Mouse (Mus musculus) MEL (cell line): ENCODE measurements around the gene Gm8947. TPM values are rescaled to one million over a fixed set of nuclear protein-coding genes. Genes with fewer than 3 reads are reported as not detected.

ENCODE experiments used
- DNase-seq: peaks from one replicate; pipeline ENCODE4 v3.0.0; 2011; ENCODE audit warnings: low read depth, low spot score
- H3K27ac ChIP-seq: 2 replicates; pipeline ENCODE4 v1.5.1; 2012; ENCODE audit warnings: low read depth, mild to moderate bottlenecking, control low read depth, low read length, moderate library complexity; ENCODE audit not compliant: control insufficient read depth
- H3K27me3 ChIP-seq, 2 experiments: fragments of 150-350 bp in 1 of 2; sonication (generic) in 1 of 2; 2 replicates each; pipeline ENCODE4 v1.6.1; 2012; ENCODE audit warnings: low read length in 2 of 2, mild to moderate bottlenecking in 2 of 2, improper control_type of control experiment in 1 of 2, moderate library complexity in 1 of 2; ENCODE audit not compliant: insufficient read depth in 2 of 2, control insufficient read depth in 1 of 2
- H3K36me3 ChIP-seq, 2 experiments: 2 replicates each; pipeline ENCODE4 v1.6.1; 2012 to 2014; ENCODE audit warnings: low read length in 2 of 2, improper control_type of control experiment in 1 of 2, inconsistent platforms in 1 of 2, mild to moderate bottlenecking in 1 of 2; ENCODE audit not compliant: insufficient read depth in 2 of 2, control insufficient read depth in 1 of 2
- H3K4me1 ChIP-seq, 2 experiments: fragments of 150-350 bp in 1 of 2; sonication (generic) in 1 of 2; 2 replicates each; pipeline ENCODE4 v1.6.1; 2012; ENCODE audit warnings: low read length in 2 of 2, improper control_type of control experiment in 1 of 2, mild to moderate bottlenecking in 1 of 2; ENCODE audit not compliant: insufficient read depth in 2 of 2, control insufficient read depth in 1 of 2
- H3K4me3 ChIP-seq, 2 experiments: fragments of 150-350 bp in 1 of 2; sonication (generic) in 1 of 2; 2 replicates each; pipeline ENCODE4 v1.5.1; 2012; ENCODE audit warnings: low read depth in 2 of 2, low read length in 2 of 2, mild to moderate bottlenecking in 2 of 2, moderate library complexity in 2 of 2, control low read depth in 1 of 2, improper control_type of control experiment in 1 of 2; ENCODE audit not compliant: control insufficient read depth in 1 of 2, insufficient read depth in 1 of 2
- H3K79me2 ChIP-seq: 2 replicates; pipeline ENCODE4 v1.6.1; 2012; ENCODE audit warnings: mild to moderate bottlenecking, low read length, moderate library complexity; ENCODE audit not compliant: control insufficient read depth, poor library complexity, insufficient read depth
- H3K9ac ChIP-seq: 2 replicates; pipeline ENCODE4 v1.6.1; 2012; ENCODE audit warnings: low read depth, mild to moderate bottlenecking, control low read depth, low read length, moderate library complexity; ENCODE audit not compliant: control insufficient read depth, poor library complexity, severe bottlenecking
- H3K9me3 ChIP-seq: fragments of 150-350 bp; sonication (generic); replicated peaks from 2 replicates; pipeline ENCODE4 v1.6.1; 2012; ENCODE audit warnings: mild to moderate bottlenecking, low read length, improper control_type of control experiment, moderate library complexity; ENCODE audit not compliant: insufficient read depth
- BHLHE40 ChIP-seq: IDR thresholded peaks from 2 replicates; pipeline ENCODE4 v1.6.1; 2012; ENCODE audit warnings: low read depth, mild to moderate bottlenecking, inconsistent platforms, low read length, improper control_type of control experiment, borderline replicate concordance
- CHD1 ChIP-seq: IDR thresholded peaks from 2 replicates; pipeline ENCODE4 v1.6.1; 2012; ENCODE audit warnings: low read depth, mild to moderate bottlenecking, inconsistent platforms, low read length, improper control_type of control experiment
- CHD2 ChIP-seq: IDR thresholded peaks from 2 replicates; pipeline ENCODE4 v1.6.1; 2011; ENCODE audit warnings: low read length, improper control_type of control experiment
- E2F4 ChIP-seq: IDR thresholded peaks from 2 replicates; pipeline ENCODE4 v1.6.1; 2011; ENCODE audit warnings: low read depth, low read length, improper control_type of control experiment, borderline replicate concordance
- EP300 ChIP-seq, 2 experiments: IDR thresholded peaks; 2 replicates each; pipeline ENCODE4 v1.6.1; 2011; ENCODE audit warnings: improper control_type of control experiment in 2 of 2, low read length in 2 of 2, low read depth in 1 of 2, mild to moderate bottlenecking in 1 of 2
- GATA1 ChIP-seq: IDR thresholded peaks from 2 replicates; pipeline ENCODE4 v1.6.1; 2011; ENCODE audit warnings: low read depth, low read length, improper control_type of control experiment
- JUND ChIP-seq: IDR thresholded peaks from 2 replicates; pipeline ENCODE4 v1.6.1; 2011; ENCODE audit warnings: low read depth, mild to moderate bottlenecking, improper control_type of control experiment, low read length
- KAT2A ChIP-seq: conservative IDR thresholded peaks from 2 replicates; pipeline ENCODE4 v1.6.1; 2012; ENCODE audit warnings: low read depth, low read length, improper control_type of control experiment, inconsistent platforms
- MAFK ChIP-seq: IDR thresholded peaks from 2 replicates; pipeline ENCODE4 v1.6.1; 2011; ENCODE audit warnings: low read depth, mild to moderate bottlenecking, low read length, improper control_type of control experiment, borderline replicate concordance
- MAX ChIP-seq: IDR thresholded peaks from 2 replicates; pipeline ENCODE4 v1.6.1; 2011; ENCODE audit warnings: low read length, improper control_type of control experiment
- MAZ ChIP-seq: IDR thresholded peaks from 2 replicates; pipeline ENCODE4 v1.6.1; 2012; ENCODE audit warnings: low read depth, mild to moderate bottlenecking, inconsistent platforms, low read length, improper control_type of control experiment
- MEF2A ChIP-seq: IDR thresholded peaks from 2 replicates; pipeline ENCODE4 v1.6.1; 2014; ENCODE audit warnings: low read depth, mild to moderate bottlenecking, inconsistent platforms, low read length, improper control_type of control experiment; ENCODE audit not compliant: poor library complexity, insufficient replicate concordance, severe bottlenecking; ENCODE audit errors: extremely low read depth
- MXI1 ChIP-seq: IDR thresholded peaks from 2 replicates; pipeline ENCODE4 v1.6.1; 2011; ENCODE audit warnings: mild to moderate bottlenecking, low read depth, low read length, improper control_type of control experiment
- MYB ChIP-seq: IDR thresholded peaks from 2 replicates; pipeline ENCODE4 v1.6.1; 2011; ENCODE audit warnings: mild to moderate bottlenecking, low read depth, low read length, improper control_type of control experiment
- MYC ChIP-seq: IDR thresholded peaks from 2 replicates; pipeline ENCODE4 v1.6.1; 2011; ENCODE audit warnings: low read depth, mild to moderate bottlenecking, low read length, improper control_type of control experiment, moderate library complexity
- NELFE ChIP-seq: IDR thresholded peaks from 2 replicates; pipeline ENCODE4 v1.6.1; 2011; ENCODE audit warnings: low read depth, low read length, improper control_type of control experiment
- NRF1 ChIP-seq: IDR thresholded peaks from 2 replicates; pipeline ENCODE4 v1.6.1; 2014; ENCODE audit warnings: low read depth, mild to moderate bottlenecking, inconsistent platforms, low read length, improper control_type of control experiment, moderate library complexity; ENCODE audit not compliant: poor library complexity, insufficient read depth, severe bottlenecking
- POLR2A ChIP-seq, 2 experiments: IDR thresholded peaks; 2 replicates each; pipeline ENCODE4 v1.6.1; 2011 to 2012; ENCODE audit warnings: low read length in 2 of 2, mild to moderate bottlenecking in 2 of 2, control low read depth in 1 of 2, improper control_type of control experiment in 1 of 2, low read depth in 1 of 2, moderate library complexity in 1 of 2; ENCODE audit not compliant: control insufficient read depth in 1 of 2, insufficient read depth in 1 of 2, poor library complexity in 1 of 2
- RAD21 ChIP-seq: IDR thresholded peaks from 2 replicates; pipeline ENCODE4 v1.6.1; 2011; ENCODE audit warnings: mild to moderate bottlenecking, low read depth, low read length, improper control_type of control experiment
- SIN3A ChIP-seq: IDR thresholded peaks from 2 replicates; pipeline ENCODE4 v1.6.1; 2012; ENCODE audit warnings: low read length, improper control_type of control experiment, inconsistent platforms
- TBP ChIP-seq: IDR thresholded peaks from 2 replicates; pipeline ENCODE4 v1.8.0; 2011; ENCODE audit warnings: low read depth, low read length, improper control_type of control experiment
- USF1 ChIP-seq: IDR thresholded peaks from 2 replicates; pipeline ENCODE4 v1.6.1; 2014; ENCODE audit warnings: low read depth, mild to moderate bottlenecking, inconsistent platforms, low read length, improper control_type of control experiment, moderate library complexity
- ZC3H11A ChIP-seq: IDR thresholded peaks from 2 replicates; pipeline ENCODE4 v1.6.1; 2012; ENCODE audit warnings: low read depth, mild to moderate bottlenecking, inconsistent platforms, low read length, improper control_type of control experiment
- ZMIZ1 ChIP-seq: IDR thresholded peaks from 2 replicates; pipeline ENCODE4 v1.6.1; 2012; ENCODE audit warnings: low read depth, mild to moderate bottlenecking, inconsistent platforms, low read length, improper control_type of control experiment, moderate library complexity
- polyA plus RNA-seq, 2 experiments: library from polyadenylated mRNA; stranded (reverse) in 1 of 2; unstranded in 1 of 2; fragments of >175 nt in 1 of 2; fragments of >200 nt in 1 of 2; gene quantifications; 2 replicates each; pipeline versions ENCODE4 v1.2.1 to v1.2.4; 2012; ENCODE audit warnings: low replicate concordance in 2 of 2, low read depth in 1 of 2; ENCODE audit not compliant: insufficient read length in 2 of 2, insufficient read depth in 1 of 2, missing spikeins in 1 of 2
- total RNA-seq: library from RNA; depleted of rRNA; stranded (reverse); fragments of 300-350 nt; gene quantifications from 2 replicates; pipeline ENCODE4 v1.2.3, GENCODE M21; 2012

The Gm8947 gene
- total and polyA plus RNA-seq, 3 experiments = 0.08 TPM; not detected in 2

DNA sequence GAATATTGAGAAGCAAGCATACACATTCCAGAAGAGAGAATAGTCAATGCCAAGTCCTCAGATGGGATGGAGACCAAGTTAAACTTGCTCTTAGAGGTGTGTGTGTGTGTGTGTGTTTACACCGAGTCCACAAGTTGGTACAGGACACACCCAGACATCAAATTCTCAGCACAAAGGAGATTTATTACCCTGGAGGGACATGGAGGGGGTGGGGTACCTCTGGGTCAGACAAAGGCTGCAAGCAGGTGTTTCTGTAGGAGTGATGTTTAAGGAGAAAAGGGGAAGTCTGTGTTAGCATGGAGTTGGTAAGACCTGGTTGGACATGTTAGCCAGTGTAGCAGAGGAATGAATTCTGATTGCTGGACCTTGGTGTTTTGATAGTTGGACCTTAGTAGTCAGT lies 23.8 kb downstream of the Gm8947 start:
- Histone ChIP-seq H3K4me1 (peaks cover 3 to 8% of the 10 kb centered on the region in 2 experiments; a peak in 2 of 4 replicates), H3K27ac (no peak overlapping the region), H3K79me2 (no peaks in the 10 kb centered on the region), H3K9me3 (no peaks in the 10 kb centered on the region), H3K4me3 (no peak overlapping the region), H3K36me3 (peaks cover 0 to 9% of the 10 kb centered on the region in 2 experiments; a peak in 2 of 4 replicates), H3K27me3 (no peaks in the 10 kb centered on the region), H3K9ac (no peak overlapping the region)
- no peak for TF ChIP-seq TBP
- TF ChIP-seq GATA1 = no peak
- no peak for TF ChIP-seq JUND
- TF ChIP-seq NELFE = no peak
- TF ChIP-seq CHD2 = no peak
- TF ChIP-seq MEF2A = no peak
- no peak for TF ChIP-seq MAZ
- no peak for TF ChIP-seq SIN3A
- TF ChIP-seq BHLHE40 = no peak
- DNase-seq = no peak

DNA sequence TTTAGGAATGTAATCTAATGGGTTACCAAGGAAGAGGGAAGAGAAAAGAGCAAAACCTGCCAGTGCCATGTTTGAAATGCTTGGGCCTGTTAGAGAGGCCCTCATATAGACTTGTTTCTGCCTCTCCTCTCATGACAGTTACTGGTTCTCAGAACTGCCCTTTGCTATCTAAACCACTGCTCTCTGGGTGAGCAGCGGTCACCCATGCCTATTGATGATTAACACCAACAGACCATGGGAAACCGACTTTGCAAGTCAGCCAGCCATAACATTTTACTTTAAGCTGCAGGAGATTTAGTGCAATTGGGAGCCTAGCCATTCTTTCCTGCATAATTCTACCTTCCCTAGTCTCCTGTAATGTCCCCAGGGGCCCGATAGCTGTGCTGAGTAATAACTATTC lies 24.2 kb downstream of the Gm8947 start:
- H3K9ac ChIP-seq = no peak overlapping the region
- H3K27ac ChIP-seq = no peak overlapping the region
- DNase-seq = no peak

DNA sequence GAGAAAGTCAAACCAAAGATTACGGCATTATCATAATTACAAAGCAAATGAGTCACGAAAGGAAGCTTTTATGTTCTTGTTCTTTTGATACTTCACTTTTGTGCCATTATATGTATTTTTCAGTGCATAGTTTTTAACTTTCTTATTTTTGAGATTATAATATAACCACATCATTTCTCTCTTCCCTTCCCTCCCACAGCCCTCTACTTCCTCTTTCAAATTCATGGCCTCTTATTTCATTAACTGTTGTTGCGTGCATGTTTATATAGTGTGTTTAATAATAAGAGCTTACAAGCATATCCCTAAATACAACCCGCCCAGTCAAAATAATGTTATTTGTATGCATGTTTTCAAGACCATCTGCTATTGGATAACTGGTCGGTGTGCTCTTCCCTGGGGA lies 26.9 kb downstream of the Gm8947 start:
- H3K4me3 ChIP-seq = no peak overlapping the region
- peak; percentile 69 for DNase-seq
- no peaks in the 10 kb centered on the region for H3K27me3 ChIP-seq
- H3K79me2 ChIP-seq = no peaks in the 10 kb centered on the region
- H3K9ac ChIP-seq = no peak overlapping the region
- peaks cover 0 to 7% of the 10 kb centered on the region in 2 experiments; a peak in 2 of 4 replicates for H3K36me3 ChIP-seq
- H3K4me1 ChIP-seq = peaks cover 3 to 8% of the 10 kb centered on the region in 2 experiments; a peak in 2 of 4 replicates
- H3K27ac ChIP-seq = no peak overlapping the region
- TF ChIP-seq EP300 (IDR thresholded peaks at IDR 0.05; ENCODE audit: low read depth in 1 of 2, low read length in 2 of 2) = peak in 1 of 2 experiments; percentile 17; a peak in 1 of 4 replicates
- no peak for TF ChIP-seq MYC
- no peaks in the 10 kb centered on the region for H3K9me3 ChIP-seq

More for the DNA sequence above, 24.2 kb downstream of the Gm8947 start:
- Histone ChIP-seq H3K79me2 (no peaks in the 10 kb centered on the region), H3K27me3 (no peaks in the 10 kb centered on the region), H3K9me3 (no peaks in the 10 kb centered on the region), H3K4me3 (no peak overlapping the region), H3K36me3 (peaks cover 0 to 9% of the 10 kb centered on the region in 2 experiments; a peak in 2 of 4 replicates), H3K4me1 (peaks cover 3 to 8% of the 10 kb centered on the region in 2 experiments; a peak in 2 of 4 replicates)
- TF ChIP-seq MYB (no peak), ZMIZ1 (no peak), CHD1 (no peak), POLR2A (IDR thresholded peaks at IDR 0.05; ENCODE audit: control insufficient read depth in 1 of 2, insufficient read depth in 1 of 2, low read depth in 1 of 2, low read length in 2 of 2, poor library complexity in 1 of 2) (no peak), EP300 (IDR thresholded peaks at IDR 0.05; ENCODE audit: low read depth in 1 of 2, low read length in 2 of 2) (no peak), MAX (no peak), MXI1 (no peak), RAD21 (no peak), E2F4 (no peak), USF1 (no peak), NRF1 (no peak), SIN3A (no peak), KAT2A (no peak), MAZ (no peak), MAFK (no peak), ZC3H11A (no peak)
